Mouse (Mus musculus) forebrain, postnatal 0 days (tissue): ENCODE results near the gene Klhl31. TPM values are rescaled to one million over a fixed set of nuclear protein-coding genes. Genes with fewer than 3 reads are reported as not detected.

Experiments
- ATAC-seq: fragments of 200-750 bp; cut with Nextera tagmentation; 2 replicates; pipeline ENCODE4 v1.8.0; 2017; ENCODE audit warnings: mild to moderate bottlenecking, moderate library complexity
- DNase-seq: peaks from one replicate; pipeline ENCODE4 v3.0.0-alpha.2; 2015
- H3K27ac ChIP-seq: fragments of 300-500 bp; sonication (generic); 2 replicates; pipeline ENCODE4 v1.5.1; 2014; ENCODE audit warnings: low read depth, mild to moderate bottlenecking, antibody characterized with exemption, low read length, moderate library complexity, mixed read lengths
- H3K27me3 ChIP-seq: fragments of 300-500 bp; sonication (generic); 2 replicates; pipeline ENCODE4 v1.6.1; 2014; ENCODE audit warnings: mild to moderate bottlenecking, low read length, mixed read lengths; ENCODE audit not compliant: insufficient read depth
- H3K36me3 ChIP-seq: fragments of 300-500 bp; sonication (generic); 2 replicates; pipeline ENCODE4 v1.6.1; 2014; ENCODE audit warnings: mild to moderate bottlenecking, moderate library complexity; ENCODE audit not compliant: insufficient read depth
- H3K4me1 ChIP-seq: fragments of 300-500 bp; sonication (generic); 2 replicates; pipeline ENCODE4 v1.6.1; 2014; ENCODE audit warnings: antibody characterized with exemption; ENCODE audit not compliant: insufficient read depth
- H3K4me2 ChIP-seq: fragments of 300-500 bp; sonication (generic); 2 replicates; pipeline ENCODE4 v1.6.1; 2014; ENCODE audit warnings: low read depth, mild to moderate bottlenecking, moderate library complexity
- H3K4me3 ChIP-seq: fragments of 300-500 bp; sonication (generic); 2 replicates; pipeline ENCODE4 v1.5.1; 2014; ENCODE audit warnings: low read depth, low read length, mixed read lengths
- H3K9ac ChIP-seq: fragments of 300-500 bp; sonication (generic); 2 replicates; pipeline ENCODE4 v1.6.1; 2014; ENCODE audit warnings: mild to moderate bottlenecking
- H3K9me3 ChIP-seq: fragments of 300-500 bp; sonication (generic); 2 replicates; pipeline ENCODE4 v1.6.1; 2016; ENCODE audit warnings: low read length
- CTCF ChIP-seq: sonication (generic); IDR thresholded peaks from 2 replicates; pipeline ENCODE4 v1.5.1; 2016; ENCODE audit warnings: antibody characterized with exemption, control low read depth, low read depth
- WGBS: fragments of 180-500 bp; shearing (Covaris S2); extraction: QIAGEN DNeasy Blood & Tissue Kit; methylation state at CpG from one replicate; pipeline ENCODE4 v1.1.7; 2014; 5-methylcytosine and 5-hydroxymethylcytosine counted together
- polyA plus RNA-seq: library from polyadenylated mRNA; unstranded; fragments of >200 nt; fragmentation: Nextera tagmentation; extraction: Ambion mirVana; gene quantifications from 2 replicates; pipeline ENCODE4 v1.2.1, GENCODE M21; 2015
- total RNA-seq: library from RNA; depleted of rRNA; stranded (reverse); fragments of >200 nt; gene quantifications from 2 replicates; pipeline ENCODE4 v1.2.3, GENCODE M21; 2014; rRNA removed

The Klhl31 gene
- total and polyA plus RNA-seq, 2 experiments from 2014 or later: 0.05 to 0.06 TPM

DNA sequence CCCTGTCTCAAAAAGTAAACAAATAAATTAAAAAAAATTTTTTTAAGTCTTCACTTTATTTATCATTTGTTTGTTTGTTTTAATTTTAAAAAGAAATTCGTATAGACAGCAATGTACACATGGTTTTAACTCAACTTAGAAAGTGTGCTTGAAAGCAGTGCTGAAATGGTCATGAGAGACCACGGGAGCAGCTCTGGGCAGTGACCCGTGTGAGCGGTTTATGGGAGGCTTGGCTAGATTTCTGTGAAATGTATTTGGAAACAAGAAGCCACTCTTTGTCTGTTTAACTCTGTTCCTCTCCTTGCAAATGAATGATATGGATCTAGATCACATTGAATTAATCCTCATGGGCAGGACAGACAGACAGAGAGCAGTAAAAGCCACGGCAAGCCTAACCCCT lies 59.3 kb downstream of the Klhl31 start:
- Histone ChIP-seq H3K36me3 (no peaks in the 10 kb centered on the region), H3K4me3 (no peak overlapping the region), H3K9ac (no peak overlapping the region), H3K4me2 (no peak overlapping the region), H3K4me1 (no peaks in the 10 kb centered on the region), H3K27me3 (no peaks in the 10 kb centered on the region), H3K27ac (no peak overlapping the region), H3K9me3 (no peaks in the 10 kb centered on the region)
- TF ChIP-seq CTCF: no peak
- ATAC-seq (no peak), DNase-seq (no peak)
- 81% methylated on average over 5 of the region's 5 CpGs for WGBS

GRCm38 (mm10) chr9:77703476-77703875 lies 67.2 kb downstream of the Klhl31 start:
- Histone ChIP-seq H3K27me3 (no peaks in the 10 kb centered on the region), H3K27ac (no peak overlapping the region), H3K4me2 (no peak overlapping the region), H3K4me1 (no peaks in the 10 kb centered on the region), H3K9ac (no peak overlapping the region), H3K36me3 (no peaks in the 10 kb centered on the region), H3K9me3 (no peaks in the 10 kb centered on the region), H3K4me3 (no peak overlapping the region)
- WGBS: 92% methylated on average over 4 of the region's 4 CpGs
- TF ChIP-seq CTCF: no peak
- DNase-seq (no peak), ATAC-seq (no peak)

GRCm38 (mm10) chr9:77704108-77704507 lies 67.8 kb downstream of the Klhl31 start:
- H3K27me3 ChIP-seq: no peaks in the 10 kb centered on the region
- H3K4me3 ChIP-seq: no peak overlapping the region
- TF ChIP-seq CTCF: no peak
- 79% methylated on average over 4 of the region's 4 CpGs for WGBS
- DNase-seq (no peak), ATAC-seq (no peak)
- H3K9me3 ChIP-seq: no peaks in the 10 kb centered on the region
- H3K27ac ChIP-seq: no peak overlapping the region
- H3K36me3 ChIP-seq: no peaks in the 10 kb centered on the region
- H3K4me2 ChIP-seq: no peak overlapping the region
- no peak overlapping the region for H3K9ac ChIP-seq
- H3K4me1 ChIP-seq: no peaks in the 10 kb centered on the region

DNA sequence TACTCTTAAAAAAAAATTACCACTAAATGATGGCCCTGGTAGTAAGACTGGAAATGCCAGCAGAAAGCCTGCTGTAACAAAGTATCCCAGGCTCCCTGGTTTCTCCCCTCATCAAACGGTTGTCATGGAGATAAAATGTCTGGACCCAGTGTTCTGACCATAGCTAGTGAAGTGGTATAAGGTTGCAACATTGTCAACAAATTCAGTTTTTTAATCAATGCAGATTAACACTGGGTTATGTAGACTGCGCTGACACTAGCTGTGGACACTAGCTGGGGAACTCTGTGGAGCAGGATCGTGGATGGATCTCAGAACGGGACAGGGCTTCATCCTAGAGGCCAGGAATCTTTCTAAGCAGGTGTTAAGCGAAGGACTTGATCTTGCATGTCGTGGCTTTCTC lies 70.2 kb downstream of the Klhl31 start:
- DNase-seq (no peak), ATAC-seq (no peak)
- H3K36me3 ChIP-seq: no peaks in the 10 kb centered on the region
- H3K4me3 ChIP-seq: no peak overlapping the region
- no peaks in the 10 kb centered on the region for H3K9me3 ChIP-seq
- 87% methylated on average over 6 of the region's 6 CpGs for WGBS
- TF ChIP-seq CTCF: no peak
- no peaks in the 10 kb centered on the region for H3K27me3 ChIP-seq
- no peak overlapping the region for H3K27ac ChIP-seq
- no peaks in the 10 kb centered on the region for H3K4me1 ChIP-seq
- no peak overlapping the region for H3K9ac ChIP-seq
- H3K4me2 ChIP-seq: no peak overlapping the region

DNA sequence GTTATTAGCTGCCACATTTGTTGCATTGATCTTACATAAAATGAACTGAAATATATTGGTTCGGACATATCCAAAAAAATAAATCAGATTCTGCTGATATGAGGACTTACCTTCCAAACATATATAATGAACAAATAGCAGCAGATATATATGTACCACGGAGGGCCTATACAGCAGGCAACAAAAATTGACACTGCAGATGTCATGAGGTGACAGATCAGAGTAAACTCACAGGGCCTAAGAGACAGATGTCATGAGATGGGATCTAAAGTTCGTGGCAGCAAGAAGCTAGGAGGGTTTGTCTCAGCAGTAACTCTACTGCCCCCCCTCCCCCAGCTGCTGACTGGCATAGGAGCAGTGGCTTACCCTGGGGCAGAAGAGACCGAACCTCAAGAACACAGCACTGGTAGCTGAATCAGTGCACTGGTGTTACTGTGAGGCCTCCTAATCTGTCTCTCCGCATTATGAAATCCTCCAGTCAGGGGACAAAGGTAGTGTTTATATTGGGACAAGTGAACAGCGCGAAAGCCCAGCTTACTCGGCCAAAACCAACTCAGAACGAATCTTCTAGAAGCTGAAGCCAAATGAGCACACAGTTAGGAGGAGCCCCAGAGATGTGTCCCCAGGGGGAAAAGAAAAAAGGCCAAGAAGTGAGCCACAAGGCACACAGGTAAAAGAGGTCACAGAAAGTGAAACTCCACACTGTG lies 71.3 kb downstream of the Klhl31 start:
- no peak overlapping the region for H3K9ac ChIP-seq
- no peaks in the 10 kb centered on the region for H3K9me3 ChIP-seq
- H3K27ac ChIP-seq: no peak overlapping the region
- no peak overlapping the region for H3K4me3 ChIP-seq
- no peak overlapping the region for H3K4me2 ChIP-seq
- 69% methylated on average over 9 of the region's 9 CpGs for WGBS
- no peaks in the 10 kb centered on the region for H3K4me1 ChIP-seq
- TF ChIP-seq CTCF: no peak
- H3K36me3 ChIP-seq: no peaks in the 10 kb centered on the region
- no peaks in the 10 kb centered on the region for H3K27me3 ChIP-seq
- DNase-seq (no peak), ATAC-seq (no peak)

DNA sequence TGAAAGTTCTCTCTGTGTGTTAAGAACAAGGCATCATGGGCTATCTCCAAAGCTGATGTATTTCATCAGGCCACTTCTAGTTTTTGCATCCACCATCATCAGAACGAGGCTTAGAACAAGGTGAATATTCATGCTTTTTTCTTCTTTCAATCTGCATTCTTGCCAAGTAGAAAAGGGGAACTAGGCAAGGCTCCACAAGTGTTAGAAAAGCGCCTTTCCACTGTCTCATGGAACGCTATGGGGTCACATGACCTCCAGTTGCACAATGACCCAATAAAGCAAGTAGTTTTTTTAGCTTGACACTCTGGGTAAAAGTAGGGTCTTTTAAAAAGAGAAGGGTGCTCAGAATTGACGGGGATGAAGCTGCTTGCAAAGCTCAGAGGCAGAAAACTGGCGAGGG lies 72.7 kb downstream of the Klhl31 start:
- Histone ChIP-seq H3K27ac (no peak overlapping the region), H3K4me3 (no peak overlapping the region), H3K4me1 (no peaks in the 10 kb centered on the region), H3K9me3 (no peaks in the 10 kb centered on the region), H3K9ac (no peak overlapping the region), H3K36me3 (no peaks in the 10 kb centered on the region), H3K27me3 (no peaks in the 10 kb centered on the region), H3K4me2 (no peak overlapping the region)
- ATAC-seq (no peak), DNase-seq (no peak)
- no peak for TF ChIP-seq CTCF
- 58% methylated on average over 5 of the region's 5 CpGs for WGBS

Other genes starting within 250 kb of the Klhl31 start
- gene Lrrc1, start 91.6 kb upstream of the Klhl31 start, total RNA-seq: 11.9 and 14.8 TPM in 2 replicates
- 3.8 and 5.4 TPM in 2 replicates for gene Lrrc1, start 91.6 kb upstream of the Klhl31 start, polyA plus RNA-seq
- 25.8 and 28.4 TPM in 2 replicates for gene Gclc, start 118.0 kb downstream of the Klhl31 start, total RNA-seq
- gene Gclc, start 118.0 kb downstream of the Klhl31 start, polyA plus RNA-seq: 12.4 and 14.4 TPM in 2 replicates